Mouse (Mus musculus) kidney, embryonic 15.5 days (tissue): ENCODE data around the gene Tinf2. TPM values are rescaled to one million over a fixed set of nuclear protein-coding genes. Genes with fewer than 3 reads are reported as not detected.

Source experiments
- ATAC-seq: fragments of 200-750 bp; cut with Nextera tagmentation; replicated peaks from 2 replicates; pipeline ENCODE4 v1.8.0; 2017; ENCODE audit warnings: moderate TSS enrichment; ENCODE audit not compliant: low FRiP score
- H3K27ac ChIP-seq: fragments of 300-500 bp; sonication (generic); 2 replicates; pipeline ENCODE4 v1.5.1; 2015; ENCODE audit warnings: mild to moderate bottlenecking, inconsistent platforms
- H3K27me3 ChIP-seq: fragments of 300-500 bp; sonication (generic); 2 replicates; pipeline ENCODE4 v1.6.1; 2015; ENCODE audit warnings: inconsistent platforms
- H3K36me3 ChIP-seq: fragments of 300-500 bp; sonication (generic); 2 replicates; pipeline ENCODE4 v1.6.1; 2015; ENCODE audit warnings: inconsistent platforms
- H3K4me1 ChIP-seq: fragments of 300-500 bp; sonication (generic); 2 replicates; pipeline ENCODE4 v1.6.1; 2015; ENCODE audit warnings: inconsistent platforms
- H3K4me2 ChIP-seq: fragments of 300-500 bp; sonication (generic); 2 replicates; pipeline ENCODE4 v1.6.1; 2015; ENCODE audit warnings: moderate library complexity, mild to moderate bottlenecking, inconsistent platforms
- H3K4me3 ChIP-seq: fragments of 300-500 bp; sonication (generic); replicated peaks from 2 replicates; pipeline ENCODE4 v1.5.1; 2015; ENCODE audit warnings: mild to moderate bottlenecking, inconsistent platforms
- H3K9ac ChIP-seq: fragments of 300-500 bp; sonication (generic); 2 replicates; pipeline ENCODE4 v1.6.1; 2015; ENCODE audit warnings: mild to moderate bottlenecking, inconsistent platforms
- H3K9me3 ChIP-seq: fragments of 300-500 bp; sonication (generic); replicated peaks from 2 replicates; pipeline ENCODE4 v1.6.1; 2016; ENCODE audit warnings: inconsistent platforms
- WGBS: fragments of 180-500 bp; shearing (Covaris S2); methylation state at CpG from one replicate; pipeline ENCODE4 v1.1.7; 2015; ENCODE audit warnings: mixed read lengths; 5-methylcytosine and 5-hydroxymethylcytosine counted together
- polyA plus RNA-seq: library from polyadenylated mRNA; unstranded; fragments of >200 nt; fragmentation: Nextera tagmentation; extraction: Ambion mirVana; gene quantifications from 2 replicates; pipeline ENCODE4 v1.2.1, GENCODE M21; 2015

Gene Tinf2
- polyA plus RNA-seq, 1 experiment from 2014 or later: 46.9 TPM

DNA sequence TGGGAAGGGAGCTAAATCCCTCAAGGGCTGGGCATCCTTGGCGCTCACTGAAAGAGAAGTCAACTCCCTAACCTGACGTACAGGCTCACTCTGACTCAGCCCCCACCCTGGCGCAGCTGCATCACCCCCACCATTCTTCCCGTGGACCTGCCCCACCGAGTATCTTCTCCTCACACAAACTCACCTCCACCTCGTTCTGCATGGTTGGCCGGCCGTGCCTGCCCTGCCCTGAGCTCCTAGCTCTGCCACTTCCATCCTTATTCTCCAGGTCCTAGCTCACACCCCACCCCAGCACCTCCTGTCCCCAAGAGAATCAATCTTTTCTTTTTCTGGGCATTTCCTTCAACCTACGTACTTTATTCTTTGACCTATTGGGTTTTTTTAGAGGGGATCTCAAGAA is 19.5 kb upstream of the Tinf2 start:
- 37% methylated on average over 9 of the region's 9 CpGs for WGBS
- no peak overlapping the region for H3K4me2 ChIP-seq

DNA sequence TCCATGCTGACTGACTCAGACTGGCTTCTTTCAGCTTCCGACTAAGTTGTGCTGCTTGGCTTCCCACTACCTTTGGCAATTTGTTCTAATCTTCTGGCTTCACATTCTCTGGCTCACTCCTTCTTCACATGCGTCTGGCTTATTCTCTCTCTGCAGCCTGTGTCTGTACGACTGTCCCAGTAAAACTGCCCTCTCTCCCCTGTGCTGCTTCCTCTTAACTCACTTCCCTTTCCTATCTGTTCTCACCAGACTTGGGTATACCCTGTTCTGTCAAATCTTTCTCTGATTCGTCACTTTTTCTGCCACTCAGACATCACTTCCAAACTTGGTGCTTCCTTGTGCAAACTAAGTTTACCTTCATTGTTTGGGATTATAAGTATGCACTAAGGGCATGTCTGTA is 15.6 kb upstream of the Tinf2 start:
- Histone ChIP-seq H3K36me3 (no peaks in the 10 kb centered on the region), H3K27ac (no peak overlapping the region), H3K4me1 (peaks cover 14% of the 10 kb centered on the region; the same call in 1 of the 2 replicates), H3K4me3 (no peak overlapping the region), H3K9me3 (no peaks in the 10 kb centered on the region), H3K4me2 (no peak overlapping the region), H3K9ac (no peak overlapping the region), H3K27me3 (no peaks in the 10 kb centered on the region)
- ATAC-seq: no peak
- 83% methylated on average over 4 of the region's 4 CpGs for WGBS

More for the DNA sequence above, 19.5 kb upstream of the Tinf2 start:
- Histone ChIP-seq H3K4me3 (no peak overlapping the region), H3K27me3 (no peaks in the 10 kb centered on the region), H3K4me1 (peaks cover 14% of the 10 kb centered on the region; the same call in 1 of the 2 replicates), H3K9ac (no peak overlapping the region), H3K27ac (no peak overlapping the region), H3K36me3 (no peaks in the 10 kb centered on the region), H3K9me3 (no peaks in the 10 kb centered on the region)
- ATAC-seq: peak; percentile 67; the same call in 1 of the 2 replicates

- Histone ChIP-seq H3K9me3 (no peaks in the 10 kb centered on the region), H3K27me3 (no peaks in the 10 kb centered on the region), H3K4me2 (no peak overlapping the region), H3K4me3 (no peak overlapping the region), H3K9ac (no peak overlapping the region), H3K36me3 (no peaks in the 10 kb centered on the region), H3K27ac (no peak overlapping the region), H3K4me1 (no peaks in the 10 kb centered on the region)
- ATAC-seq: no peak
- WGBS: 55% methylated on average over 10 of the region's 10 CpGs
These were observed 7.8 kb upstream of the Tinf2 start for GRCm38 (mm10) chr14:55689433-55689832.

DNA sequence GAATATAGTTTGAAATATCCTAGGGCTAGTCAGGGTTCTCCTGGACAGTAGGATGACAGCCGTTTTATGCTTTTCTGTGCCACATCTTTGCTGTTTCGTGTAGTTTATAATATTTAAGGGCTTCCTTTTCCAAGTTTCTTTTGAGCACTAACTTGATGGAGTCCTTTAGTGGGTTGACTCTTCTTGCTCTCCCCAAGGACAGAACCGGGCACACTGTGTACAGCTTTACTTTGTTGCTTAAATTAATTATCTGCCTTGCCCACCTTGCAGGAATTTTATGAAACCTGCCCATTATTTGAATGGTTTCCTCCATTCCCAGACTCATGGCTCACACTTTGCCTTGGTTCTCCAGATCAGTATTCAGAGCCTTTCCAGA is 486 bp upstream of the Tinf2 start:
- H3K9ac ChIP-seq: peak overlapping the region; percentile 83
- peak; percentile 26 for ATAC-seq
- H3K27ac ChIP-seq: peak overlapping the region; percentile 94
- no peaks in the 10 kb centered on the region for H3K9me3 ChIP-seq
- H3K4me3 ChIP-seq: peak overlapping the region; percentile 84
- WGBS: 10% methylated on average over 3 of the region's 3 CpGs
- no peaks in the 10 kb centered on the region for H3K27me3 ChIP-seq
- H3K4me1 ChIP-seq: peaks cover 14% of the 10 kb centered on the region
- H3K36me3 ChIP-seq: peaks cover 31% of the 10 kb centered on the region
- H3K4me2 ChIP-seq: peak overlapping the region; percentile 67

GRCm38 (mm10) chr14:55677615-55678014 is 4.0 kb downstream of the Tinf2 start:
- 85% methylated on average over 4 of the region's 4 CpGs for WGBS
- Histone ChIP-seq H3K36me3 (peaks cover 55% of the 10 kb centered on the region), H3K4me2 (no peak overlapping the region), H3K9ac (no peak overlapping the region), H3K9me3 (no peaks in the 10 kb centered on the region), H3K4me1 (peaks cover 17% of the 10 kb centered on the region), H3K27me3 (no peaks in the 10 kb centered on the region), H3K27ac (no peak overlapping the region), H3K4me3 (no peak overlapping the region)
- no peak for ATAC-seq

GRCm38 (mm10) chr14:55672741-55673060 is 8.9 kb downstream of the Tinf2 start:
- H3K4me1 ChIP-seq: peaks cover 21% of the 10 kb centered on the region
- peak overlapping the region; percentile 90; the same call in 1 of the 2 replicates for H3K27ac ChIP-seq
- peak overlapping the region; percentile 79 for H3K4me2 ChIP-seq
- no peaks in the 10 kb centered on the region for H3K27me3 ChIP-seq
- H3K4me3 ChIP-seq: peak overlapping the region; percentile 76
- peaks cover 43% of the 10 kb centered on the region for H3K36me3 ChIP-seq
- WGBS: 74% methylated on average over 7 of the region's 7 CpGs
- H3K9me3 ChIP-seq: no peaks in the 10 kb centered on the region
- ATAC-seq: no peak
- H3K9ac ChIP-seq: peak overlapping the region; percentile 51

- Histone ChIP-seq H3K36me3 (peaks cover 37% of the 10 kb centered on the region), H3K9me3 (no peaks in the 10 kb centered on the region), H3K4me3 (peak within 1 kb of the TSS; percentile 76), H3K4me1 (peaks cover 21% of the 10 kb centered on the region), H3K27me3 (no peaks in the 10 kb centered on the region), H3K27ac (peak within 1 kb of the TSS; percentile 90), H3K4me2 (peak within 1 kb of the TSS; percentile 79), H3K9ac (peak within 1 kb of the TSS; percentile 88)
- under 1% methylated on average over 38 of the region's 38 CpGs for WGBS
- ATAC-seq: peak; percentile 96
These were observed 9.5 kb downstream of the Tinf2 start, which contains the start of the genes Gmpr2 and Nedd8 for GRCm38 (mm10) chr14:55671833-55672740. TSS of gene Gmpr2 (plus strand) at chr14:55671941. TSS of gene Nedd8 (minus strand) at chr14:55672124.

DNA sequence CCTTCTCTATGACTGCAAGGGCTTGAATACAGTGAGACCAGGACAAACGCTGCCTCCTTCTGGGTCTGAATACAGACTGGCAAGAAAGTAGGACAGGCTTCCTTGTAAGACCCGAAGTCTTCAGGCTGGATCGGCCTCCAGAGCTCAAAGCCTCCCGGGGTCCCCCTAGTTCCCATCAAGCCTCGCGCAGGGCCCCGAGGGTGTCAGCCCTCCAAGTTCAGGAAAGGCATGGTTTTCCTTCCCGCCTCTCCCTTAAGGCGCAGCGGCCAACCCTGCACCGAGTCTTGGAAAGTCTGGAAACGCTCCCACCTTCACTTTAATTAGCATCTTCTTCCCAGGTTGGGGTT is 10.2 kb downstream of the Tinf2 start:
- peak overlapping the region; percentile 88 for H3K9ac ChIP-seq
- peak overlapping the region; percentile 76 for H3K4me3 ChIP-seq
- WGBS: 0% methylated on average over 12 of the region's 12 CpGs
- peak overlapping the region; percentile 79 for H3K4me2 ChIP-seq
- peak overlapping the region; percentile 90 for H3K27ac ChIP-seq
- H3K27me3 ChIP-seq: no peaks in the 10 kb centered on the region
- H3K36me3 ChIP-seq: peaks cover 36% of the 10 kb centered on the region
- H3K9me3 ChIP-seq: no peaks in the 10 kb centered on the region
- H3K4me1 ChIP-seq: peaks cover 21% of the 10 kb centered on the region
- ATAC-seq: peak; percentile 58

DNA sequence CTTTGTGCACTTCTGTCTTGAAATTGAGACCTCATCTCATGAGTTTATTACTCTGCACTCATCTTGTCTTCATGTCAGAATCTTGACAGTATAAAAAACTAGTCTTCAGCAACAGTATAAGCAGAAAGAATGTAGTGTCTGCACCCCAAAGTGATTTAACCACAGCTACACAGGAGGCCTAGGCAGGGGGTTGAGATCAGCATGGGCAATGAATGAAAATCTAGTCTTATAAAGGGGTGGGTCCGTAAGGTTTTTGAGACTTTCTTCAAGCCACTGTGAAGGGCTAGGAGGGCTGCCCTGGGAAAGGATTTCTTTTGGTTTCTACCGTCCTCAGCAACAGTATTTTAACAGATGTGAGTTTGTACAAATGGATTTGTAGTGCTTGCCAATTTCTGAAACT is 21.0 kb downstream of the Tinf2 start:
- no peaks in the 10 kb centered on the region for H3K9me3 ChIP-seq
- peaks cover 52% of the 10 kb centered on the region for H3K36me3 ChIP-seq
- peak overlapping the region; percentile 62 for H3K4me3 ChIP-seq
- H3K9ac ChIP-seq: no peak overlapping the region
- ATAC-seq: peak; percentile 20; the same call in 1 of the 2 replicates
- 52% methylated on average over 2 of the region's 2 CpGs for WGBS
- peaks cover 17% of the 10 kb centered on the region for H3K4me1 ChIP-seq
- H3K4me2 ChIP-seq: peak overlapping the region; percentile 59
- 0 out of 2 replicates have a peak overlapping the region, but pooled peaks have one; percentile 69 for H3K27ac ChIP-seq
- no peaks in the 10 kb centered on the region for H3K27me3 ChIP-seq

- H3K27ac ChIP-seq: peak within 1 kb of the TSS; percentile 69
- H3K4me2 ChIP-seq: peak within 1 kb of the TSS; percentile 59
- no peaks in the 10 kb centered on the region for H3K9me3 ChIP-seq
- WGBS: 0% methylated on average over 39 of the region's 39 CpGs
- peak within 1 kb of the TSS; percentile 62 for H3K4me3 ChIP-seq
- peak; percentile 95 for ATAC-seq
- H3K9ac ChIP-seq: peak within 1 kb of the TSS; percentile 61
- H3K27me3 ChIP-seq: no peaks in the 10 kb centered on the region
- peaks cover 17% of the 10 kb centered on the region for H3K4me1 ChIP-seq
- H3K36me3 ChIP-seq: peaks cover 46% of the 10 kb centered on the region
These were observed 21.6 kb downstream of the Tinf2 start, which contains the start of gene Mdp1 for GRCm38 (mm10) chr14:55659960-55660573. TSS of gene Mdp1 (minus strand) at chr14:55660508.

GRCm38 (mm10) chr14:55658011-55658410 is 23.6 kb downstream of the Tinf2 start:
- no peak overlapping the region for H3K4me3 ChIP-seq
- H3K27ac ChIP-seq: no peak overlapping the region
- peaks cover 17% of the 10 kb centered on the region for H3K4me1 ChIP-seq
- no peak for ATAC-seq
- H3K9ac ChIP-seq: no peak overlapping the region
- no peaks in the 10 kb centered on the region for H3K9me3 ChIP-seq
- H3K36me3 ChIP-seq: peaks cover 35% of the 10 kb centered on the region
- H3K27me3 ChIP-seq: no peaks in the 10 kb centered on the region
- H3K4me2 ChIP-seq: no peak overlapping the region
- WGBS: 91% methylated on average over 5 of the region's 5 CpGs

- H3K4me1 ChIP-seq: peaks cover 17% of the 10 kb centered on the region
- peaks cover 27% of the 10 kb centered on the region for H3K36me3 ChIP-seq
- H3K9me3 ChIP-seq: no peaks in the 10 kb centered on the region
- WGBS: 87% methylated on average over 3 of the region's 3 CpGs
- no peak overlapping the region for H3K27ac ChIP-seq
- H3K27me3 ChIP-seq: no peaks in the 10 kb centered on the region
- no peak for ATAC-seq
- H3K4me3 ChIP-seq: no peak overlapping the region
- no peak overlapping the region for H3K9ac ChIP-seq
- H3K4me2 ChIP-seq: no peak overlapping the region
These were observed 24.7 kb downstream of the Tinf2 start for GRCm38 (mm10) chr14:55656935-55657334.
